Mouse (Mus musculus): Measurements from ENCODE around the gene Padi3. TPM values are rescaled to one million over a fixed set of nuclear protein-coding genes. Genes with fewer than 3 reads are reported as not detected.

The Padi3 gene
- polyA plus RNA-seq, 1 experiment = not detected

DNA sequence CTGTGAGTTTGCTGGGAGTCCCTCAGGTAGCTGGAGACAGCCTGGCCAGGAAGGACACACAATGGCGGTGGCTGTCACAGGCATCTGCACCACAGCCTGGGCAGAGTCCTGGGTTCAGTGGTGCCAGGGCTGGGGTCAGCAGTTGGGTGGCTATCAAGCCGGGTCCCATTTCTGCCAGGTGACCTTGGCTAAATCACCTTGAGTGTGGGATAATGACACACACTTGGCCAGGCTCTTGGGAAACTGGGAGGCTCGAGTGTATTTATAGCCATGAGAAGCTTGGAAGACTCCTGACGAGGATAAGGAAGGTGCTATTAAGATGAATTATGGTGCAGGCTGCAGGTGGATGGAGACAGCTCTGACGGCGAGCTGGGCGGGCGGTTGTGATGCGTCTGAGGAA is 5.8 kb downstream of the Padi3 start:
- Histone ChIP-seq H3K4me3 (ENCODE audit: insufficient read depth, low read length) (no peak overlapping the region), H3K4me1 (ENCODE audit: control insufficient read depth, insufficient read depth, low read length) (no peaks in the 10 kb centered on the region), H3K27ac (ENCODE audit: insufficient read depth, low read length) (no peak overlapping the region)
- TF ChIP-seq POLR2A (IDR thresholded peaks at IDR 0.05; ENCODE audit: extremely low read depth, insufficient read depth, low read length) = no peak
- no peak for TF ChIP-seq CTCF (IDR thresholded peaks at IDR 0.05; ENCODE audit: extremely low read depth, insufficient read depth, low read length)

GRCm38 (mm10) chr4:140801364-140801763 is 9.1 kb downstream of the Padi3 start:
- H3K27ac ChIP-seq (ENCODE audit: insufficient read depth, low read length) = no peak overlapping the region
- TF ChIP-seq POLR2A (IDR thresholded peaks at IDR 0.05; ENCODE audit: extremely low read depth, insufficient read depth, low read length) (no peak), CTCF (IDR thresholded peaks at IDR 0.05; ENCODE audit: extremely low read depth, insufficient read depth, low read length) (no peak)
- H3K4me1 ChIP-seq (ENCODE audit: control insufficient read depth, insufficient read depth, low read length) = no peaks in the 10 kb centered on the region
- H3K4me3 ChIP-seq (ENCODE audit: insufficient read depth, low read length) = no peak overlapping the region

GRCm38 (mm10) chr4:140796786-140797185 is 13.7 kb downstream of the Padi3 start:
- Histone ChIP-seq H3K4me3 (ENCODE audit: insufficient read depth, low read length) (no peak overlapping the region), H3K4me1 (ENCODE audit: control insufficient read depth, insufficient read depth, low read length) (no peaks in the 10 kb centered on the region), H3K27ac (ENCODE audit: insufficient read depth, low read length) (no peak overlapping the region)
- TF ChIP-seq POLR2A (IDR thresholded peaks at IDR 0.05; ENCODE audit: extremely low read depth, insufficient read depth, low read length) (no peak), CTCF (IDR thresholded peaks at IDR 0.05; ENCODE audit: extremely low read depth, insufficient read depth, low read length) (no peak)

DNA sequence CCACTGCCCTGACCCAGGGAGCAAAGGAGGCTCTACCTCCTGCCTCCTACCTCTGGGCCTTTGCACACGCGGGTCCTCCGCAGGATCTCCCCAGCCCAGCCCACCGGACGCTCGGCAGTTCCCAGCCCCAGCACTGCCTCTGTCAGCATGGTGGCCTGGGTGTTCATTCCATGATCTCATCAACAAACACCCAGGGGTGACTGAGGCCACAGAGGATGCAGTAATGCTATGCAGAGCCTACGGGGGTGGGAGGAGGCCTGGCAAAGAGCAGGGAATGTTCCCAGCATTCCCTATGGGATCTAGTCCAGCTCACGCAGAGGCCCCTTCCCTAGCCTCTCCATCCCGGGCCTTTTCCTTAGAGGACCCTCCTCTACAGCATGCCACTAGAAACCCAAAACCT is 15.8 kb downstream of the Padi3 start:
- no peak overlapping the region for H3K4me3 ChIP-seq (ENCODE audit: insufficient read depth, low read length)
- H3K4me1 ChIP-seq (ENCODE audit: control insufficient read depth, insufficient read depth, low read length) = no peaks in the 10 kb centered on the region
- TF ChIP-seq POLR2A (IDR thresholded peaks at IDR 0.05; ENCODE audit: extremely low read depth, insufficient read depth, low read length) (no peak), CTCF (IDR thresholded peaks at IDR 0.05; ENCODE audit: extremely low read depth, insufficient read depth, low read length) (no peak)
- H3K27ac ChIP-seq (ENCODE audit: insufficient read depth, low read length) = no peak overlapping the region

GRCm38 (mm10) chr4:140793795-140794194 is 16.7 kb downstream of the Padi3 start:
- H3K4me3 ChIP-seq (ENCODE audit: insufficient read depth, low read length) = no peak overlapping the region
- no peaks in the 10 kb centered on the region for H3K4me1 ChIP-seq (ENCODE audit: control insufficient read depth, insufficient read depth, low read length)
- TF ChIP-seq CTCF (IDR thresholded peaks at IDR 0.05; ENCODE audit: extremely low read depth, insufficient read depth, low read length) (0 out of 2 replicates have a peak, but pooled peaks have one; percentile 7), POLR2A (IDR thresholded peaks at IDR 0.05; ENCODE audit: extremely low read depth, insufficient read depth, low read length) (no peak)
- H3K27ac ChIP-seq (ENCODE audit: insufficient read depth, low read length) = no peak overlapping the region

- TF ChIP-seq POLR2A (IDR thresholded peaks at IDR 0.05; ENCODE audit: extremely low read depth, insufficient read depth, low read length) = no peak
- no peak for TF ChIP-seq CTCF (IDR thresholded peaks at IDR 0.05; ENCODE audit: extremely low read depth, insufficient read depth, low read length)
- Histone ChIP-seq H3K27ac (ENCODE audit: insufficient read depth, low read length) (no peak overlapping the region), H3K4me3 (ENCODE audit: insufficient read depth, low read length) (no peak overlapping the region), H3K4me1 (ENCODE audit: control insufficient read depth, insufficient read depth, low read length) (no peaks in the 10 kb centered on the region)
These were observed 17.9 kb downstream of the Padi3 start for GRCm38 (mm10) chr4:140792584-140792983.

DNA sequence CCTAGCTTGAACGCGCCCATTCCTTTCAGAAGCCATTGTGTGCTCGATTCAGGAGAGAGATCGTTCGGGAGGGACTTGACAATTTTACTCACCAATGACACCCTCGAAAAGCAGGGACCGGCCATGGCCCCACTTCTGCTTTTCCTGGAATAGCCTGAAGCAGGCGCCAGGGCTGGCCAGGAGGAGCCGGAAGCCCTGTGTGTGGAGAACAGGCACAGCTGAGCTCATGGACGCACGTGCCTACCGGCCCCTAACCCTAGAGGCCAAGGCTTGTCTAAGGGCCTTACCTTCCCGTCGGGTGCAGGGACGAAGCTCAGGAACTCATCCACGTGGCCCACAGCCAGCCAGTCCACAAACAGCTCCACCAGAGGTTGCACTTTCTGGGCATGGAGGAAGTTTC is 19.4 kb downstream of the Padi3 start:
- TF ChIP-seq CTCF (IDR thresholded peaks at IDR 0.05; ENCODE audit: extremely low read depth, insufficient read depth, low read length) (no peak), POLR2A (IDR thresholded peaks at IDR 0.05; ENCODE audit: extremely low read depth, insufficient read depth, low read length) (no peak)
- no peaks in the 10 kb centered on the region for H3K4me1 ChIP-seq (ENCODE audit: control insufficient read depth, insufficient read depth, low read length)
- no peak overlapping the region for H3K27ac ChIP-seq (ENCODE audit: insufficient read depth, low read length)
- H3K4me3 ChIP-seq (ENCODE audit: insufficient read depth, low read length) = no peak overlapping the region

DNA sequence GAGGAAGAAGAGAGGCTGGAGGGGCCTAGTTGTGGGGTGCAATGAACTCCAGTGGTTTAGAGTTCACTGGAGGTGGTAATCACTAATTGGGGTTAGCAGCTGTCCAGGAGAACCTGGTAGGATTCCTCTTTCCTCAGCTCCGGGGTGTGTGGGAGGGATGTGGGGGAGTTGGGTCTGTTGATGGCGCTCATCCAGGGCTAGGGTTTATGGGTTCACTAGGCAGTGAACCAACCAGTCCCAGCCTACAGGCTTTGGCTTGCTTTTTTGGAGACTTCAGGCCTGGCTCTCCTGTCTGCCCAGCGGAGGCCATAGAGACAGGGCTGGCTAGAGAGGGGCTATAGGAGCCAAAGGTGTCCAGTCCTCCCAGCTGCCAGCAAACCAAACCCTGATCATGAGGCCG is 20.5 kb downstream of the Padi3 start:
- H3K4me3 ChIP-seq (ENCODE audit: insufficient read depth, low read length) = no peak overlapping the region
- no peaks in the 10 kb centered on the region for H3K4me1 ChIP-seq (ENCODE audit: control insufficient read depth, insufficient read depth, low read length)
- TF ChIP-seq CTCF (IDR thresholded peaks at IDR 0.05; ENCODE audit: extremely low read depth, insufficient read depth, low read length) (no peak), POLR2A (IDR thresholded peaks at IDR 0.05; ENCODE audit: extremely low read depth, insufficient read depth, low read length) (no peak)
- no peak overlapping the region for H3K27ac ChIP-seq (ENCODE audit: insufficient read depth, low read length)

- TF ChIP-seq POLR2A (IDR thresholded peaks at IDR 0.05; ENCODE audit: extremely low read depth, insufficient read depth, low read length) = no peak
- peak; percentile 74 for TF ChIP-seq CTCF (IDR thresholded peaks at IDR 0.05; ENCODE audit: extremely low read depth, insufficient read depth, low read length)
- no peak overlapping the region for H3K4me3 ChIP-seq (ENCODE audit: insufficient read depth, low read length)
- no peak overlapping the region for H3K27ac ChIP-seq (ENCODE audit: insufficient read depth, low read length)
- no peaks in the 10 kb centered on the region for H3K4me1 ChIP-seq (ENCODE audit: control insufficient read depth, insufficient read depth, low read length)
These were observed 21.5 kb downstream of the Padi3 start for GRCm38 (mm10) chr4:140788983-140789382.

GRCm38 (mm10) chr4:140788264-140788663 is 22.2 kb downstream of the Padi3 start:
- no peak for TF ChIP-seq POLR2A (IDR thresholded peaks at IDR 0.05; ENCODE audit: extremely low read depth, insufficient read depth, low read length)
- no peak for TF ChIP-seq CTCF (IDR thresholded peaks at IDR 0.05; ENCODE audit: extremely low read depth, insufficient read depth, low read length)
- H3K4me3 ChIP-seq (ENCODE audit: insufficient read depth, low read length) = no peak overlapping the region

More at GRCm38 (mm10) chr4:140788264-140788663, 22.2 kb downstream of the Padi3 start:
- no peaks in the 10 kb centered on the region for H3K4me1 ChIP-seq (ENCODE audit: control insufficient read depth, insufficient read depth, low read length)
- no peak overlapping the region for H3K27ac ChIP-seq (ENCODE audit: insufficient read depth, low read length)
